Mouse (Mus musculus) testis, postnatal 14 days (tissue): Measurements from ENCODE around the gene Hnrnph1.

Experiments used
- DNase-seq: peaks from one replicate; pipeline ENCODE4 v3.0.0; 2021; ENCODE audit warnings: low spot score

Hnrnph1 gene

GRCm38 (mm10) chr11:50373086-50373485 is 3.7 kb upstream of the Hnrnph1 start:
- no peak for DNase-seq

- no peak for DNase-seq
Observed at GRCm38 (mm10) chr11:50373621-50374020, 3.2 kb upstream of the Hnrnph1 start.

GRCm38 (mm10) chr11:50374286-50375015 is 2.3 kb upstream of the Hnrnph1 start:
- no peak for DNase-seq

- DNase-seq, result no peak
Observed at GRCm38 (mm10) chr11:50375421-50375820, 1.4 kb upstream of the Hnrnph1 start.

- no peak for DNase-seq
Observed at GRCm38 (mm10) chr11:50376156-50376790, 517 bp upstream of the Hnrnph1 start.

GRCm38 (mm10) chr11:50377892-50378684 is 1.3 kb downstream of the Hnrnph1 start:
- DNase-seq, result peak; percentile 80

- no peak for DNase-seq
Observed at GRCm38 (mm10) chr11:50379023-50379752, 2.4 kb downstream of the Hnrnph1 start.

GRCm38 (mm10) chr11:50381311-50381710 is 4.5 kb downstream of the Hnrnph1 start:
- DNase-seq, result no peak

GRCm38 (mm10) chr11:50387167-50387679 is 10.4 kb downstream of the Hnrnph1 start:
- DNase-seq, result no peak

GRCm38 (mm10) chr11:50387697-50388096 is 10.9 kb downstream of the Hnrnph1 start:
- DNase-seq, result no peak

GRCm38 (mm10) chr11:50388217-50388929 is 11.6 kb downstream of the Hnrnph1 start:
- no peak for DNase-seq

- DNase-seq, result no peak
Observed at GRCm38 (mm10) chr11:50389011-50389410, 12.2 kb downstream of the Hnrnph1 start.

- no peak for DNase-seq
Observed at GRCm38 (mm10) chr11:50389616-50390015, 12.8 kb downstream of the Hnrnph1 start.

- no peak for DNase-seq
Observed at GRCm38 (mm10) chr11:50391272-50391960, 14.6 kb downstream of the Hnrnph1 start.

- DNase-seq, result no peak
Observed at GRCm38 (mm10) chr11:50393306-50393705, 16.5 kb downstream of the Hnrnph1 start.

- DNase-seq, result no peak
Observed at GRCm38 (mm10) chr11:50394731-50395130, 17.9 kb downstream of the Hnrnph1 start.

GRCm38 (mm10) chr11:50396766-50397307 is 20.0 kb downstream of the Hnrnph1 start:
- DNase-seq, result no peak

GRCm38 (mm10) chr11:50397316-50397715 is 20.5 kb downstream of the Hnrnph1 start:
- DNase-seq, result no peak

GRCm38 (mm10) chr11:50398803-50399202 is 22.0 kb downstream of the Hnrnph1 start:
- DNase-seq, result no peak

- DNase-seq, result no peak
Observed at GRCm38 (mm10) chr11:50402481-50402880, 25.7 kb downstream of the Hnrnph1 start.
